Mouse (Mus musculus) hindbrain, embryonic 15.5 days (tissue): ENCODE results near the gene Slc17a6. TPM values are rescaled to one million over a fixed set of nuclear protein-coding genes. Genes with fewer than 3 reads are reported as not detected.

Experiments
- ATAC-seq: fragments of 200-750 bp; cut with Nextera tagmentation; 2 replicates; pipeline ENCODE4 v1.8.0; 2017; ENCODE audit warnings: low read depth, moderate number of reproducible peaks, moderate TSS enrichment; ENCODE audit not compliant: low FRiP score
- H3K27ac ChIP-seq: fragments of 300-500 bp; sonication (generic); replicated peaks from 2 replicates; pipeline ENCODE4 v1.5.1; 2015; ENCODE audit warnings: mild to moderate bottlenecking, inconsistent platforms
- H3K27me3 ChIP-seq: fragments of 300-500 bp; sonication (generic); 2 replicates; pipeline ENCODE4 v1.6.1; 2015; ENCODE audit warnings: control low read depth, inconsistent platforms
- H3K36me3 ChIP-seq: fragments of 300-500 bp; sonication (generic); 2 replicates; pipeline ENCODE4 v1.6.1; 2015; ENCODE audit warnings: control low read depth, inconsistent platforms
- H3K4me1 ChIP-seq: fragments of 300-500 bp; sonication (generic); replicated peaks from 2 replicates; pipeline ENCODE4 v1.6.1; 2015; ENCODE audit warnings: control low read depth, inconsistent platforms
- H3K4me2 ChIP-seq: fragments of 300-500 bp; sonication (generic); 2 replicates; pipeline ENCODE4 v1.6.1; 2015; ENCODE audit warnings: moderate library complexity, mild to moderate bottlenecking, inconsistent platforms
- H3K4me3 ChIP-seq: fragments of 300-500 bp; sonication (generic); 2 replicates; pipeline ENCODE4 v1.5.1; 2015; ENCODE audit warnings: mild to moderate bottlenecking, inconsistent platforms
- H3K9ac ChIP-seq: fragments of 300-500 bp; sonication (generic); 2 replicates; pipeline ENCODE4 v1.6.1; 2015; ENCODE audit warnings: inconsistent platforms
- H3K9me3 ChIP-seq: fragments of 300-500 bp; sonication (generic); 2 replicates; pipeline ENCODE4 v1.6.1; 2016; ENCODE audit warnings: control low read depth, inconsistent platforms
- WGBS: fragments of 180-500 bp; shearing (Covaris S2); methylation state at CpG from one replicate; pipeline ENCODE4 v1.1.7; 2015; 5-methylcytosine and 5-hydroxymethylcytosine counted together
- polyA plus RNA-seq: library from polyadenylated mRNA; unstranded; fragments of >200 nt; fragmentation: Nextera tagmentation; extraction: Ambion mirVana; gene quantifications from 2 replicates; pipeline ENCODE4 v1.2.1, GENCODE M21; 2015

Slc17a6 gene
- 97.5 and 105 TPM in 2 replicates for polyA plus RNA-seq

- peak; percentile 52 for ATAC-seq
- H3K4me2 ChIP-seq, result peak within 1 kb of the TSS; percentile 43
- H3K27ac ChIP-seq, result peak within 1 kb of the TSS; percentile 91
- H3K4me1 ChIP-seq, result 0 out of 2 replicates have a peak, but pooled peaks cover 3% of the 10 kb centered on the region
- under 1% methylated on average over 23 of the region's 23 CpGs for WGBS
- H3K9me3 ChIP-seq, result no peaks in the 10 kb centered on the region
- peak within 1 kb of the TSS; percentile 40 for H3K4me3 ChIP-seq
- H3K36me3 ChIP-seq, result no peaks in the 10 kb centered on the region
- H3K27me3 ChIP-seq, result peaks cover 22% of the 10 kb centered on the region
- H3K9ac ChIP-seq, result peak within 1 kb of the TSS; percentile 66
Measured at GRCm38 (mm10) chr7:51621694-51622145, at the start of gene Slc17a6. Slc17a6 (plus strand) TSS chr7:51622006.

- no peaks in the 10 kb centered on the region for H3K4me1 ChIP-seq
- no peak overlapping the region for H3K9ac ChIP-seq
- WGBS, result 86% methylated on average over 4 of the region's 4 CpGs
- no peak overlapping the region for H3K4me2 ChIP-seq
- no peak overlapping the region for H3K27ac ChIP-seq
- no peaks in the 10 kb centered on the region for H3K27me3 ChIP-seq
- no peak for ATAC-seq
- no peaks in the 10 kb centered on the region for H3K36me3 ChIP-seq
- H3K4me3 ChIP-seq, result no peak overlapping the region
- no peaks in the 10 kb centered on the region for H3K9me3 ChIP-seq
Measured at GRCm38 (mm10) chr7:51600021-51600420, 21.8 kb upstream of the Slc17a6 start.

- no peak overlapping the region for H3K9ac ChIP-seq
- no peak overlapping the region for H3K4me3 ChIP-seq
- WGBS, result 94% methylated on average over 12 of the region's 12 CpGs
- no peaks in the 10 kb centered on the region for H3K27me3 ChIP-seq
- H3K27ac ChIP-seq, result no peak overlapping the region
- H3K9me3 ChIP-seq, result no peaks in the 10 kb centered on the region
- ATAC-seq, result no peak
- no peaks in the 10 kb centered on the region for H3K4me1 ChIP-seq
- no peaks in the 10 kb centered on the region for H3K36me3 ChIP-seq
- H3K4me2 ChIP-seq, result no peak overlapping the region
Measured at GRCm38 (mm10) chr7:51603741-51604140, 18.1 kb upstream of the Slc17a6 start.

- Histone ChIP-seq H3K9me3 (no peaks in the 10 kb centered on the region), H3K9ac (no peak overlapping the region), H3K4me1 (no peaks in the 10 kb centered on the region), H3K36me3 (no peaks in the 10 kb centered on the region), H3K4me3 (no peak overlapping the region), H3K27me3 (no peaks in the 10 kb centered on the region), H3K4me2 (no peak overlapping the region), H3K27ac (no peak overlapping the region)
- WGBS, result 41% methylated on average over 5 of the region's 5 CpGs
- no peak for ATAC-seq
Measured at GRCm38 (mm10) chr7:51614404-51614803, 7.4 kb upstream of the Slc17a6 start.

GRCm38 (mm10) chr7:51617941-51618340 lies 3.9 kb upstream of the Slc17a6 start:
- Histone ChIP-seq H3K4me2 (0 out of 2 replicates have a peak overlapping the region, but pooled peaks have one; percentile 15), H3K27ac (0 out of 2 replicates have a peak overlapping the region, but pooled peaks have one; percentile 51)

GRCm38 (mm10) chr7:51618412-51618811 lies 3.4 kb upstream of the Slc17a6 start:
- Histone ChIP-seq H3K9ac (no peak overlapping the region), H3K36me3 (no peaks in the 10 kb centered on the region), H3K4me2 (0 out of 2 replicates have a peak overlapping the region, but pooled peaks have one; percentile 6), H3K4me1 (no peaks in the 10 kb centered on the region), H3K27me3 (peaks cover 6% of the 10 kb centered on the region), H3K27ac (no peak overlapping the region), H3K4me3 (no peak overlapping the region), H3K9me3 (no peaks in the 10 kb centered on the region)
- no peak for ATAC-seq
- WGBS, result 27% methylated on average over 2 of the region's 2 CpGs

More at GRCm38 (mm10) chr7:51617941-51618340, 3.9 kb upstream of the Slc17a6 start:
- H3K9me3 ChIP-seq, result no peaks in the 10 kb centered on the region
- no peaks in the 10 kb centered on the region for H3K4me1 ChIP-seq
- no peak overlapping the region for H3K4me3 ChIP-seq
- H3K9ac ChIP-seq, result no peak overlapping the region
- ATAC-seq, result no peak
- H3K27me3 ChIP-seq, result 0 out of 2 replicates have a peak, but pooled peaks cover 5% of the 10 kb centered on the region
- H3K36me3 ChIP-seq, result no peaks in the 10 kb centered on the region

GRCm38 (mm10) chr7:51619977-51620376 lies 1.8 kb upstream of the Slc17a6 start:
- Histone ChIP-seq H3K27me3 (peaks cover 20% of the 10 kb centered on the region), H3K4me1 (no peaks in the 10 kb centered on the region), H3K9ac (no peak overlapping the region), H3K4me3 (no peak overlapping the region), H3K36me3 (no peaks in the 10 kb centered on the region), H3K9me3 (no peaks in the 10 kb centered on the region), H3K4me2 (peak overlapping the region; percentile 37), H3K27ac (peak overlapping the region; percentile 42; the same call in 1 of the 2 replicates)
- 43% methylated on average over 1 of the region's 1 CpGs for WGBS
- no peak for ATAC-seq

GRCm38 (mm10) chr7:51622196-51622595 lies 390 bp downstream of the Slc17a6 start:
- peak overlapping the region; percentile 66 for H3K9ac ChIP-seq
- H3K4me2 ChIP-seq, result peak overlapping the region; percentile 43
- 0 out of 2 replicates have a peak, but pooled peaks cover 3% of the 10 kb centered on the region for H3K4me1 ChIP-seq
- WGBS, result under 1% methylated on average over 18 of the region's 18 CpGs
- peak overlapping the region; percentile 91 for H3K27ac ChIP-seq
- no peaks in the 10 kb centered on the region for H3K36me3 ChIP-seq
- H3K4me3 ChIP-seq, result peak overlapping the region; percentile 40
- 0 out of 2 replicates have a peak, but pooled peaks have one; percentile 21 for ATAC-seq
- peaks cover 22% of the 10 kb centered on the region for H3K27me3 ChIP-seq
- no peaks in the 10 kb centered on the region for H3K9me3 ChIP-seq

GRCm38 (mm10) chr7:51622666-51623065 lies 860 bp downstream of the Slc17a6 start:
- Histone ChIP-seq H3K36me3 (no peaks in the 10 kb centered on the region), H3K4me1 (0 out of 2 replicates have a peak, but pooled peaks cover 3% of the 10 kb centered on the region), H3K9ac (peak overlapping the region; percentile 66), H3K4me2 (no peak overlapping the region), H3K27ac (peak overlapping the region; percentile 91), H3K27me3 (peaks cover 23% of the 10 kb centered on the region), H3K4me3 (peak overlapping the region; percentile 40), H3K9me3 (no peaks in the 10 kb centered on the region)
- whole genome bisulfite sequencing, result 2% methylated on average over 5 of the region's 5 CpGs
- ATAC-seq, result no peak

GRCm38 (mm10) chr7:51624336-51624897 lies 2.6 kb downstream of the Slc17a6 start:
- Histone ChIP-seq H3K9ac (peak overlapping the region; percentile 59), H3K4me3 (peak overlapping the region; percentile 42), H3K36me3 (no peaks in the 10 kb centered on the region), H3K27ac (peak overlapping the region; percentile 91), H3K9me3 (no peaks in the 10 kb centered on the region), H3K4me2 (peak overlapping the region; percentile 50), H3K27me3 (peaks cover 33% of the 10 kb centered on the region), H3K4me1 (0 out of 2 replicates have a peak, but pooled peaks cover 3% of the 10 kb centered on the region)
- peak; percentile 16 for ATAC-seq
- WGBS, result 1% methylated on average over 4 of the region's 4 CpGs

- Histone ChIP-seq H3K4me1 (0 out of 2 replicates have a peak, but pooled peaks cover 3% of the 10 kb centered on the region), H3K36me3 (no peaks in the 10 kb centered on the region), H3K4me3 (peak overlapping the region; percentile 42), H3K4me2 (peak overlapping the region; percentile 50), H3K9ac (peak overlapping the region; percentile 59), H3K9me3 (no peaks in the 10 kb centered on the region), H3K27me3 (peaks cover 37% of the 10 kb centered on the region), H3K27ac (peak overlapping the region; percentile 91)
- no peak for ATAC-seq
- 3% methylated on average over 23 of the region's 23 CpGs for WGBS
Measured at GRCm38 (mm10) chr7:51625161-51625560, 3.4 kb downstream of the Slc17a6 start.

GRCm38 (mm10) chr7:51625591-51626255 lies 3.9 kb downstream of the Slc17a6 start:
- Histone ChIP-seq H3K4me2 (peak overlapping the region; percentile 50), H3K4me1 (0 out of 2 replicates have a peak, but pooled peaks cover 3% of the 10 kb centered on the region), H3K9me3 (no peaks in the 10 kb centered on the region), H3K27me3 (peaks cover 37% of the 10 kb centered on the region), H3K4me3 (peak overlapping the region; percentile 42), H3K36me3 (no peaks in the 10 kb centered on the region), H3K9ac (peak overlapping the region; percentile 59), H3K27ac (peak overlapping the region; percentile 91)
- WGBS, result 3% methylated on average over 11 of the region's 11 CpGs
- no peak for ATAC-seq
